Mouse (Mus musculus) kidney, adult 9 months (tissue): ENCODE measurements around the gene Olfr520.
"Not testable (repeated sequence)": the region's sequence is repeated elsewhere in the genome, so short reads cannot be mapped to it uniquely, and the experiment has no call there.

Source experiments
- DNase-seq: peaks from one replicate; pipeline ENCODE4 v3.0.0; 2022

The Olfr520 gene

DNA sequence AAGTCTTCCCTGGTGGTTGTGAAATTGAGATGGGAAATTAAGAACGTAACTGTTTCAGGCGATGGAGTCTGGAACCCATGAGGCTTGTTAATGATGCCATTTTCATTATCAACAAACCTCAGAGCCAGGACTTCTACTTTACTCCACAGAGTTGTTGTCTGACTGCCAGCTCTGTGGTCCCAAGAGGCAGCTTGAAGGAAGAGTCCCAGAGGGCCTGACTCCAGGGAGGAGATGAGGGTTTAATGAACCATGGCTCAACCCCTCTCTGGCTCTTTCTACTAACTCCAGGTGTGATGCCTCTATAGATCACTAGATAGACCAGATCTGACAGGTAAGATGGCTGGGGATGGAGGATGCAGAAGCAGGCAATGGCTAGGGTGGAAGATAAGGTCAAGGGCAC, at the start of gene Olfr520:
Olfr520 (plus strand) TSS at position 301 of the 400 bp plus-strand sequence.
- no peak for DNase-seq

GRCm38 (mm10) chr7:99680771-99681170, 49.3 kb upstream of the Olfr520 start:
- DNase-seq: no peak

DNA sequence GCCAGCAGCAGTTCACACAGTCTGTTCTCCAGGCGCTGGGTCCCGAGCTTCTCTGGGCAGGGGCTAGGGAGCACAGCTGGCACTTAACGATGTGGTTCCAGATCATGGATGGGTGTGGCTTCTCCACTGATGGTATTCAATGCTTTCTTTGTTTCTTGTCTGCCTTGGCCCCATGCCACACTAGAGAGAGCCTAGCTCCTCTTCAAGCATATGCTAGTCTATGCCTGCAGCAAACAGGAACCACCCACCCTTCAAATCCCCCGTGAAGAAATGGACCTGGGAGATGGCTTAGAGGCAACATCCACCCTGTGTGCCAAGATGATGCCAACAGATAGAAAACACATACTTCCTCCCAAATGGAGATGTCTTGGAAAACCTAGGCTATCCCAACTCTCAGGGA, 46.0 kb upstream of the Olfr520 start:
- DNase-seq: no peak

GRCm38 (mm10) chr7:99690819-99691218, 39.3 kb upstream of the Olfr520 start:
- DNase-seq: no peak

DNA sequence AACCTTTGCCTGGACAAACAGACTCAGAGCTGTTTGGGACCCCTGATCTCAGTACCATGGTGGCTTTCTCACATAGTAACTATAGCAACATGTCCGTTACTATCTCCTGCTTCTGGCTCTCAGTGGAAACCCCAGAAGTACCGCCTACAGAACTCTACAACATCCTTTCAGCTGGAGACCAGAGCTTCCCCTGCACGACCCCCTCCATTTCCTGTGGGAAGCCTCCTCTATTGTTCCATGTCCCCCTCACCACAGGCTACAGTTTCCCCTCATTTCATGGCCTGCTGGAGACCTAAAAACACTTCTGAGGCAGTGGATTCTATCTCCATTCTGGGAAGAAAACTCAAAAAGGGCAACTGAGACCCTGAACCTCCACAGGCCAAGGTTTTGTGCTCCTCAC, 37.7 kb upstream of the Olfr520 start:
- DNase-seq: no peak

DNA sequence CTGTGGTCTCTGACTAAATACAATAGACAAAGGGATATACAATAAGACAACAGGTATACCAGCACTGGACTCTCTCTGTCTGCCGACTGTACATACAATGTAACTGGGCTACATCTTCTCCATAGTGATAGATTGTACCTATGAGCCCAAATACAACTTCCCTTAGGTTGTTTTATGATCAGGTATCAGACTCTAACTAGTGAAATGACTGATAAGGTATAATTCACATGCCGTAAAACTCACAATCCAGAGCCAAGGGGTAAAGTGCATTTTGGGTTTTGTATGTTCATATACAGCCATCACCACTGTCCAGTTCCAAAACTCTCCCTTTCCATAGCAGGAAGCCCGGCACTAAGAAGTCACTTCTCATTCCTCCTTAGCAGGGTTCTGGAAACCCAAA, 36.7 kb upstream of the Olfr520 start:
- no peak for DNase-seq

DNA sequence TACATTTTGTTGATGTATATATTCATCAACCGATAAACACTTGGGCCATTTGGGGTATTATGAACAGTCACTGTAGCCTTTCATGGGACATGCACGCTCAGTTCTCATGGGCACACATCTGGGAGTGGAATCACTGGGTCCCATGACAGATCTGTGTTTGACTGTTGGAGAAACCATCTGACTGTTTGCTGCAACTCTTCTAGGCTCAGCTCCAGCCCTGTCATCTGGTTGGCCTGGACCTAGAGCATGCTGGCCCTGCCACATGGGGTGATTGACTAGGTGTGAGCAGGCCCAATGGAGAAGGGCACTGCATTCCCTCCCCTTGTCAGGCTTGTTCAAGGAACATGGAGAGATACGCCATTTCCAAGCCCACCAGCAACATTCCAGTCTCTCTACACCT, 36.1 kb upstream of the Olfr520 start:
- DNase-seq: no peak

GRCm38 (mm10) chr7:99694424-99694823, 35.6 kb upstream of the Olfr520 start:
- DNase-seq: not testable (repeated sequence)

DNA sequence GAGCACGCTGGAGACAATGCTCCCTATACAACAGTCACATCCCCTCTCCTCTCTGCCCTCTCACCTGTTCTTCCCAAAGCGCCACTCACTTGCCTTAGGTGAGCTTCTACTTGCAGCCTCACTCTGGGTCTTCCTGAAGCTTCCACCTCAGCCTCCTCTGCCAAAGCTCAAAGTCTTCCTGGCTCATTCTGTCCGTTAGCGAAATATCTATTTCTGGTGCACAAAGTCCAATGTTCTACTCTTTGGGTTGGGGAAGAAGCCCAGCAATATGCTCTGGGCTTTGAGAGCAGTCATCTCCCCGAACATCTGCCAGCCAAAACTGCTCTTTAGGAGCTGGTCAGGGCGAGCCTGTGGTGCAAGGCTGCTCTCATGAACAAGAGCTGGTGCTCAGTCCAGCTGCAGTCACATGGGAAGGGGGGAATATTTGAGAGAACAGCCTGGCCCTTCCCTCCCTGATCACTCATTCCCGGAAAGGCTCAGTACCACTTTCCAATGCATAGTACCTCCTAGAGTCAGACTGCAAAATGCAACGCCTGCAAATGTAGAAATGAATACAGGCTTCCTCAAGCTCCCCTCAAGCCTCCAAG, 34.5 kb upstream of the Olfr520 start:
- peak; percentile 81 for DNase-seq

- DNase-seq: no peak
Measured at GRCm38 (mm10) chr7:99698576-99698975, 31.5 kb upstream of the Olfr520 start.

- no peak for DNase-seq
Measured at GRCm38 (mm10) chr7:99699106-99699505, 31.0 kb upstream of the Olfr520 start.

- DNase-seq: peak; percentile 37
Measured at GRCm38 (mm10) chr7:99699709-99700151, 30.3 kb upstream of the Olfr520 start.

DNA sequence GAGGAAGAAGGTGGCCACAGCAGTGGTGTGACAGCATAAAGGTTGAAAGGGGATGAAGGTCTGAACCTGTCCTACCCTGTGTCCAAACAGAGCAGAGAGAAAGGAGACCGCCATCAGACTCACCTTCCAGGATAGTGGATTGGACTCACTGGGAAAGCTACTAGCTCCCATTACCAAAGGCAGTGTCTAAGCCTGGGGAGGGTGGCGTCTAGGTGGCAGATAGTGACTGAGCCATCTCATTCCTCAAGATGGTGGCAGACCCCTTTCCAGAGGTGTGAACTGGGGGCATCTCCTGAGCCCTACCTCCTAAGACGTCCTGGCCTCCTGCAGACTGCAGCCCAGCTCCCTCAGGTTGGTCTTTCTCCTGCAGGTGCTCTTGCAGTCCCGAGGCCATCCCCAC, 29.4 kb upstream of the Olfr520 start:
- DNase-seq: no peak

DNA sequence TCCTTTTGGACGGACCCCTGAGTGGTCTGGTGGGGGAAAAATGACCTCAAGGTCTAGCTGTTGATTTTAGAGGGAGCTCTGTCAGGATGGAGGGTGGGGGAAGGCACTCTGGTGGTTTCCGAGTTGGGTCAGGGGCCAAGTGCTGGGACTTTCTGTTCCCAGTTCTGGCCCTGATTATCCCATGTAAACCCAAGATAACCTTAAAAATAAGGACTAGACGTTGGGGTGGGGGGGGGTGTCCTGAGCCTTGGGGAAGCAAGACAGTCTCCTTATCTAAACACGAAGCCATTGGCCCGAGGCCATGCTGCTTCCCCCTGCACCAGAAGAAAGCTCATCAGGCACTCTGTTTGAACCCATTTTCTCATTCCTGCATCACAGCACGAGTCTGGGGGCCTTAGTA, 27.9 kb upstream of the Olfr520 start:
- peak; percentile 38 for DNase-seq

DNA sequence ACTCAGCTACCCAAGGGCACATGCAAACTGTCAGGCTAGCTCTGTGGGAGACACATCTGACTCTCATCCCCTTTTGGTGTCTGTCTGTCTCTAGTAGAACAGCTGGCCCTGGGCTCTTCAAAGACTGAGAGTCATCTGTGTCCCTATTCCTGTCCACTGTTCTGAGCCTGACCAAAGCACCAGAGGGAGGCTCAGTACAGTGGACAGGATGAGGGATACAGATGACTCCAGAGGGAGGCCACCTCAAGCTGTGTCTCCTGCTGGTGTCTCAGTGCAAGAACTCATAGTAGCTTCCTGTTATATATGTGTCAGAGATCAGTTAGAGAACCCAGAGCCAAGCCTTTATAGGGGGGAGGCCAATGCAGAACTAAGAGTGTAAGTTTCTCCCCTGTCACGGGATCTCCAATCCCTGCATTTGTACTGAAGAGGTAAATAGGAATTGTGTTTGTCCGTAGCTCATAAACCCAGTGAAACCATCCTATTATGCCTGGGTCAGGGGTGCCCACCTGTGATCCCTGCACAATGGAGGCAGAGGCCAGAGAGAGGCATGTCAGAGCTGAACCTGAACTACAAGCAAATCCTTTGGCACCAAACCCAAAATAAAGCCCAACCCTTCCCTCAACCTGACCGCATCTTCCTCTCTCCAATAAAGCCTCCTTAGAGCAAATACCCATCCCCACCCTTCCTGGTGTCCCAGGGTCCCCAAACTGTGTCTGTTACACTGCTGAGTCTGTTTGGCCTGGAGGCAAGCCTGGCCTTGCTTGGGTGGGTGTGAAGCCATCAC, 25.1 kb upstream of the Olfr520 start:
- DNase-seq: no peak

GRCm38 (mm10) chr7:99706341-99707037, 23.6 kb upstream of the Olfr520 start:
- DNase-seq: peak; percentile 52

GRCm38 (mm10) chr7:99707038-99707595, 23.0 kb upstream of the Olfr520 start:
- DNase-seq: peak; percentile 42

DNA sequence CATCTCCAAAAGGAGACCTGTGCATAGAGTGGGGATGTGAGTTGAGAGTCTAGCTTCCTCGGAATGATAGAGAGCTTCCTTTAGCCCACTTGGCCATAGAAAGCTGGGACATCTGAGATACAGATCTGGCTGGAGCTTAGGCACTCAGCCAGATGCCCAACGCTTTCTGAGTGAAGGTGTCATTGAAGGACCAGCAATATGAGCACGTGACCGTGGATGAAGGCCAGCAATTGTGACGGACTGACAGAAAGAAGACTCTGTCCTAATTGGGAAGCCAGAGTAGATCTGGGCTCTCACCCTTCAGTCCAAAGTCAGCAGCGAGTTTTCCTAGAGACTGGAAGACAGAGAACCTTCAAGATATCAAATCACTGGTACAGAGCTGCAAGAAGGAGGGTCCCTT, 22.4 kb upstream of the Olfr520 start:
- DNase-seq: no peak

- no peak for DNase-seq
Measured at GRCm38 (mm10) chr7:99708301-99708721, 21.8 kb upstream of the Olfr520 start.

DNA sequence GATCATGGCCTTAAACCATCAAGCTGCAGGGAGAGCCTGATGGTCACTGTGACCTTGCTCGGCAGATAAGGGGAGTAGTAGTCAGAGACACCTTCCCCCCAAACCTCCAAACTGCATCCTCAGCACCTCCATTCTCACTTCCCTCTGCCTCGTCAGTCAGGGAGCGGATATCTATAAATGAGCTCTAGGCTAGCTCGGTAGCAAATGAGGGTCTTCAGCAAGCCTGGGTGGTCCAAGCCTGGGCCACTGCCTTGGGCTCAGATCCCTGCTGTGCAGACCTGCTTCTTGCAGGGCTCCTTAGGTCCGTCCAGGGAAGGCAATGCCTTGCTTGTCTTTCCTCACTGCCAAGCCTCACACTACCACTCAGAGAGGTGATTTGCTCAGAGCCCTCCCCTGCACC, 21.3 kb upstream of the Olfr520 start:
- no peak for DNase-seq

- DNase-seq: no peak
Measured at GRCm38 (mm10) chr7:99709992-99710391, 20.1 kb upstream of the Olfr520 start.

DNA sequence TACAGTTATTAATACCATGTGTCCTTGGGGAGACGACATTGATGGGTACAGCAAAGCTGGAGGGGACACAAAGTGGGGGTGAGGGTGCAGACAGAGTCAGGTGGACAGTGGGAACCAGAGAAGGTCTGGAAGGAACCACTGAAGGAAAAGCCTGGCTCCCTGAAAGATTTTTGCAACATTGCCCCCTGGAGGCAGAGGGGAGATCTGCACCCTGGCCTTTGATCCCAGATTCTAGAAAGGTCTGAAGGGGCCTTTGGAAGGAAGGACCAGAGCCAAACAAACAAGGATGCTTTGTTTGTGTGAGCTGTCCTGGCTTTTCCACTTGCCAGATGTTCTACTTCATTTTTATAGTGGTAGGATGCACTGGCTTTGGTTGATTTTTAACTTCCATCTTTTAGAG, 19.6 kb upstream of the Olfr520 start:
- DNase-seq: peak; percentile 74

DNA sequence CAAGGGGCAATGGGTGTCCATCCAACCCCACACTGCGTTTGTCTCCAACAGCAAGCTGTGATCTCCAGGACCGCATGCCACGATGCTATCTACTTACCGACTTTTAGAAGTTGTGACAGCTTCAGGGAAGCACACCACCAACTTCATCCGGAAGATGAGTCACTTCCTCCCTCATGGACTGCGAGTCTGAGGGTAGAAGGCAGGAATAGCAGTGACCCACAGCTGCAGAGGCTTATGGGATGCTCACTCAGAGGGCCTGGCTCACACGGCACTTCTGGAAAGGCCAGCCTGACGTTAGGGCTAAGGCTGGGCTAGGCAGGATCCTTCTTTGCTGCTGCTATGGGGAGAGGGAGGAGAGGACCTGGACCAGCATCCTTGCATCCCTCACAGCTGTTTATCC, 18.9 kb upstream of the Olfr520 start, which contains the start of gene Slco2b1:
Slco2b1 (minus strand) TSS at position 175 of the 400 bp plus-strand sequence.
- peak; percentile 36 for DNase-seq

- DNase-seq: no peak
Measured at GRCm38 (mm10) chr7:99712431-99712830, 17.6 kb upstream of the Olfr520 start.
